Mouse (Mus musculus) c-Kit-positive CD71-positive TER-119-negative erythroid progenitor cells, embryonic 14.5 days (primary cell): ENCODE data around the gene 3110082I17Rik.
"Not testable (repeated sequence)": the region's sequence is repeated elsewhere in the genome, so short reads cannot be mapped to it uniquely, and the experiment has no call there.

Experiments used
- DNase-seq: peaks from one replicate; pipeline ENCODE4 v3.0.0-alpha.2; 2013; ENCODE audit warnings: low read depth

3110082I17Rik gene

GRCm38 (mm10) chr5:139351134-139351533, 109.2 kb downstream of the 3110082I17Rik start, which contains the start of gene Cox19:
TSS of gene Cox19 (minus strand) at chr5:139351418.
- DNase-seq, result no peak

DNA sequence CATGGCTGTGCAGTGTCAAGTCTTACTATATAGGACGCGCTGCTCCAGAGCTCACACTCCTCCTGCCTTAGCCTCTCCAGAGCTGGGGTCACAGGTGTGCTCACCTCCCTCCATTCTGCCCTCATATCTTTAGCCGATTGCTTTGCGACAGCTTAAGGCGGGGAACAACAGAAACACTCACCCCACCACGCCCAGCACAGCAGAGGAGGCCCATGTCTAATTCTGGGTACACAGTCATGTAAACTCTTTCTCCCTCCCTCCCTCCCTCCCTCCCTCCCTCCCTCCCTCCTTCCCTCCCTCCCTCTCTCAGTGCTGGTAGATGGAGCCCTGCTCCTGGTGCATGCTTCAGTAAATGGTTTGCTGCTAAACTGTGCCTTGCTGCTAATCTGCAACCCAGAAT, 110.6 kb downstream of the 3110082I17Rik start:
- peak; percentile 51 for DNase-seq

DNA sequence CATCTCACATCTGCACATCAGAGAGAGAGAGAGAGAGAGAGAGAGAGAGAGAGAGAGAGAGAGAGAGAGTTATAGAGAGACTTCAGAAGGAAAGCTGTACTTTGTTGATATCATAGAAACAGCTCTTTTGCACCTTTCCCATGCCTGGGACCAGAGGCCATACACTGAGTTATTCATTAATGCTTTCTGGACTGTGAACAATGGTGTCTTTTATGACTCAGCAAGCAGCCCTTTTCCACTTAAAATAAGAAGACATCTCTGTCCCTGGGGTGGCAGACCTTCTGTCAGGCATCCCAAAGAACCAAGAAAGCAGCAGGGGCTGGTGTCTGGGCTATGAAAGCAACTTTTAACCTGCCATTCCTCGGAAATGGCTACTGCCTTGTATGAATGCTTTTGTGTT, 113.1 kb downstream of the 3110082I17Rik start:
- DNase-seq, result no peak

DNA sequence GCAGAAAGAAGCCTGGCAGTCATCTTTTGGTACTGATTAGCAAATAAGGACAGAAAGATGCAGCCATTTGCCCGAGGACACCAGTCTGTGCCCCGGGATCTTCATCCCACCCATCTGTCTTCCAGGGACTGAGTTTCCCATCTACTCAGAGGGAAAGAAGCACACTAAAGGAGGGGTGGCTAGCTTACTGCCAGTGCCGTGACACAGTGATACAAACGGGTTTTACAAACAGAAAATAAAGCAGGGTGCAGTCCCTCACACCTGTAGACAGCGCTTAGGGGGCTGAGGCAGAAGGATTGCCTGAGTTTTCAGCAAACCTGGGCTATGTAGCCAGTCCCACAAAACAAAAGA, 115.0 kb downstream of the 3110082I17Rik start:
- no peak for DNase-seq

DNA sequence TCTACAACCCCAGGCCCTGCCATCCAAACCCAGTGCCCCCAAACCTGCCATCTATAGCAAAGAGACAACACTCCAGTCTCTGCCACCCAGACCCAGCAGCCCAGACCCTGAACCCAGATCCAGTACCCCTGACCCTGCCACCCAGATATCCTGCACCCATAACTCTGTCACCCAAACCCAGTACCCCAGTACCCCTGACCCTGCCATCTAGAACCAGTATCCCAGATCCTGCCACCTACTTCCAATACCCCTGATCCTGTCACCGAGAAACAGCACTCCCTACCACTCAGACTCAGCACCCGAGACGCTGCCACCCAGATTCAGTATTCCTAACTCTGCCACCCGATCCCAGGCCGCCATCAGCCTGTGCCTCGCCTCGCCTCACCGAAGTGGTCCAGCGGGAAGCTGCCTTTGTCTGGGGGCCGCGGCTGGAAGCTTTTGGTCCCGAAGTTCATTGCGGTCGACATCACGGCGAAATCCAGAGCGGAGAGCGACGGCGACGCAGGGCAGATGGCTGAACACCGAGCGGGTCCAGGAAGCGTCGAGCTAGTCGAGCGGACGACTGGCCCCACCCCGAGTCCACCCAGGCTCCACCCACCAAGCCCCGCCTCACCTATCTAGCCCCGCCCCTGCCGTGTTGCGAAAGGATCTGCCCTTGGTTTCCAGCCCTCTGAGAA, 115.5 kb downstream of the 3110082I17Rik start:
- DNase-seq, result peak; percentile 89

- DNase-seq, result peak; percentile 79
Measured at GRCm38 (mm10) chr5:139344021-139344686, 116.2 kb downstream of the 3110082I17Rik start.

DNA sequence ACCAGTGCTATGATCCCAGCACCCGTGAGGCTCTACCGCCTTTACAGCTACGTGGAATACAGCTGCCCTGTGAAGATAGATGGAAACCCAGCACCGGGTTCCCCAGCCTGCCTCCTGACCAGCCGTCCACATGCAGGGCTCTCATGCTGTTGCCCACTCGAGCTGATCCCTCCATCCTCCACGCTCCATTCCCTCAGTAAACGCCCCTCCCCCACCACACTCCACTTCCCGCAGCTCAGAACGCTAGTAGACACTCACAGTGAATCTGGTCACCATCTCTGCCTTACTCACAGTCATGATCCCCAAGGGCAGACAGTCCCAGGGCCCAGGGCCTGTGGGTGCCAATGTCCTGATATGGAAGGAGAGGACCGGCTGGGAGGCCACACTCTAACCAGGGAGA, 121.4 kb downstream of the 3110082I17Rik start:
- DNase-seq, result no peak

GRCm38 (mm10) chr5:139338403-139338802, 121.9 kb downstream of the 3110082I17Rik start:
- no peak for DNase-seq

GRCm38 (mm10) chr5:139337826-139338370, 122.4 kb downstream of the 3110082I17Rik start:
- no peak for DNase-seq

DNA sequence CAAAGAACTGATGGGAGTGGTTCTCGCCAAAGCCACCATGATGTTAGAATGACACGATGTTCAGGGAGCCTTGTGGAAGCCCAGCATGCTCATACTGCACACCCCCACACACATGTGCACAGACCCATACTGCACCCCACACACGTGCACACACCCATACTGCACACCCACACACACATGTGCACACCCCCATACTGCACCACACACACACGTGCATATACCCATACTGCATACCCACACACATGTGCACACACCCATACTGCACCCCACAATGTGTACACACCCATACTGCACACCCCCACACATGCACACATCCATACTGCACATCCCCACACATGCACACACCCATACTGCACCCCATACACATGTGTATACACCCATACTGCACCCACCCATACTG, 124.7 kb downstream of the 3110082I17Rik start:
- no peak for DNase-seq

- DNase-seq, result not testable (repeated sequence)
Measured at GRCm38 (mm10) chr5:139334394-139334793, 125.9 kb downstream of the 3110082I17Rik start.

DNA sequence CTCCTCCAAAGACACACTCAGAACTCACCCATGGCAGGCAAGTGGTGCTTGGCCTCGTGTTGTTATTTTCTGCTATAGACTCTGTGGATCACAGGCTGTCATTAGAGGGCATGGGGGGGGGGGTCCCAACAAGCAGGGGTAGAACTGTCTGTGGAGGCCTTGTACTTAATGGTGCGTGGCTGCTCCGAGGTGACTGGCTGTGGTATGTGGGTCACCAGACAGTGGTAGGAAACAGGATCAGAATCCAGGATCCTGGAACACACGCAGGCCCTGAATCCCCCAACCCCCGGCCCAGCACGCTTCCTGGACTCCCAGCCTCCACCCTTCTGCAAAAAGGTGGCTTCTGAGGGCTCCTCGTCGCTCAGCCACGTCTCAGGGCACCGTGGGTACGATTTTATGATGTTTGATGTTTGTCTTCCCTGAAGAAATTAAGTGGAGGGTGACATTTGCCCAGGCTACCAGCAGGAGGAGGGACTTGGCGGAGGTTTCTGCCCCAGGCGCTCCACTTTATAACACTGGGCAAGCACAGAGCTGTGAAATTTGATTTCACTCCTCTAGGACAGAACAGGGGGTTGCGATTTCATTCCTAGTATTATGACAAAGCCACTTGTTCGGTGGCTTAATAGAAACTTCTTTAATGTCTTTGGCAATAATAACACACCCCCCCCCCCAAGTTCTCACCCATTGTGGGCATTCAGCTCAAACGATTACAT, 126.9 kb downstream of the 3110082I17Rik start:
- no peak for DNase-seq

DNA sequence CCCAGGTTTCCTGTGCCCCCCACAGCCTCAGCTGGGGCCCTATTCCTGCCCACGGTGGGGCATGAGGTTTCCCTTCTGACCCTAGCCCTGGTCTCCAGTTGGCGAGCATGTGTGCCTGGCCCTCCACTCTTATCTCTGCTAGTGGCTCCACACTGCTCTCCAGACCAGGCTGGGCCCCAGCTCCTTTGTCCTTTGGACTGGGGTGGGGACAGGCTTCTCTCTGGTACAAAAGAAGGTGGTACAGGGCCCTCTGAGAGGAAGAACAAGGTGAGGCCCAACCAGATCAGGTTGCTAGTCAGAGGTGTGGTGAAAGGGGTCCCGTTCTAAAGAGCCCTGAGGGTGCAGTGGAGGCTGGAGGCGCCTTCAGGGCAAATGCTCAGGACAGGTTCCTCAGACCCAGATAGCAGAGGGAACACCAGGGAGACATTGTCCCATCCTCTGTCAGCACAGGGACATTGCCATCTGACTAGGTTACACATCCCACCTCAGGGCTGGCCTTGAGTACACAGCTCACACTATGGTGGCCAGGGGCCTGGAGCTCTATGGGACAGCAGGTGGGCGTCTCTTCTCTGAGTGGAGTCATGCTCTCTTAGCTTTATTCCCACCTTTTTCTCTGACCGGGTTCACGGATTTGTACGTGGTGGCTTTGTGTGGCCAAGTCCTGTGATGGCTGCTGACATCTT, 127.6 kb downstream of the 3110082I17Rik start:
- no peak for DNase-seq

GRCm38 (mm10) chr5:139331742-139332141, 128.6 kb downstream of the 3110082I17Rik start:
- peak; percentile 75 for DNase-seq

GRCm38 (mm10) chr5:139330766-139331165, 129.6 kb downstream of the 3110082I17Rik start:
- no peak for DNase-seq

- no peak for DNase-seq
Measured at GRCm38 (mm10) chr5:139327634-139328020, 132.7 kb downstream of the 3110082I17Rik start.

DNA sequence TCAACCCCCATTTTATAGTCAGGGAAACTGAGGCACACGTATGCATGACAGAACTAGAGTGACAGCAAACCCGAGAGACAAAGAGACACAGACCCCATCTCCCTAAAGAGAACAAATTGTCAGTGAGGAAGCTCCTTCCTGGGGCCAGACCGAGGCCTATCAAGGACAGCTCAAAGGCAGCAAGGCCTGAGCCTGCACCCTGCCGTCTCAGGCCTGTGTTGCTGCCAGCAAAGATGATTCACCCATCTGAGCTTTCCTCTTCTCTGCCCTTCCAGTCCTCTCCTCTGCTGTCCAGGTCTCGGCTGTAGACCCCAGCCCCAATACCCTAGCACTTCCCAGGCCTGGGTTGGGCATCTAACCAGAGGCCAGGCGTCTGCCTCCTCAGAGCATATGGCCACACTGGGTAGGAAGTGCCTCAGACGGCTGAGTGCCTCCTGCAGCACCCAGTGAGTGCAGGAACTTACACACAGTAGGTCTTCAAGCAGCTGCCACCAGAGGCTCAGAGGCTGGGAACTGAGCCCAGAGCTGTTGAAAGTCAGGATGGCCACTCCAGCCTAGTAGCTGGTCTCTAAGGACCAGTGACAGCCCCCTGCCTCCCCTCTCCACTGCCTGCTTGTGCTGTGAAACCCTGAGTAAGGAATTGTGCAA, 133.2 kb downstream of the 3110082I17Rik start:
- no peak for DNase-seq

DNA sequence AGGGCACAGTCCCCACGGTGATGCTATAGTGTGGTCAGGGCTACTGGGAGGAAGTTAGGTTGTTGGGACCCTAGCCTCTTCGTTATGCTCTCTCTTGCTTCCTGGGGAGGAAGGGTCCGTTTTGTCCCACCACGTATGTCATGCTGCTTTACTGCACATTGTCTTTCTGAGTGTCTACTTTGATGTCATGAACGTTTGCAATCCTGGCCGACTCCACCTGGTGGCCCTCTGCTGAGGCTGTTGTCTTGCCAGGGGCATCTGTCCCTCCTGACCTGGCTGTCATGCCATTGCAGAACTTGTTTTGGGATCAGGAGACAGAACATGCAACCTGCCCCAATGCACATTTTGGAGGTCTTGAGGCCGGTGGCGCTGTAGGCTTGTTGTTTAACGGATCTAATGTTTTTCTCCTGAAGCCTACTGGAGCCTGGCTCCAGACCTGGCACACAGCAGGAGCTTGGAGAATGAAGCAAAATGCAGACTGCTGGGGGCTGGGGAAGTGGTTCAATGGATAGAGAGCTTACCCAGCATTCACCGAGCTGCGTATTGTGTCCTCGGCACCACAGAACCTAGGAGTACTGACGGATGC, 134.1 kb downstream of the 3110082I17Rik start:
- no peak for DNase-seq

DNA sequence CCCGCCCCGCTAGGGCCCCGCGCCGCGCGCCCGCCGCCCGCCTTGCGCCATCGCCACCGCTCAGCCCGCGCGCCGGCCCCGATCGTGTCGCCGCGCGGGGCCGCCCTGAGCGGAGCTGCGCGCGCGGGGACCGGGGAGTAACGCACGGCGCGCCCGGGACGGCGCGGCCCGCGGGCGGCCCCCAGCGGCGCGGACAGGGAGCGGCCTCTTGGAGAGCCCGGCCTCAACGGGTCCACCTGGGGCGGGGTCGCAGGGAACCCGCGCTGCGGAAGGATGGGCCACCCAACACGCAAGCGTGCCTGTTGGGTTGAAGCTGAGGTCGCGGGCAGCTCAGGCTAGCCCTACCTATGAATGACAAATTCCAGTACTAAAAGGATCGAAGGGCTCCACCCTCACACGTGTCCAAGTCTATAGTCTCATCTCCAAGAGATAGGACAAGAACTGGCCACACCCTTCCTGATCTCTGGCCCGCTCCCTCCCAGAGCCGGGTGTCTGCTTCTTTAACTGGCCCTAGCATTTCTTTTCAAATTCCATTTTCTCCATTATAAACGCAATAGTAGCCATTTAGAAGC, 134.8 kb downstream of the 3110082I17Rik start, which contains the start of gene Adap1:
Adap1 (minus strand) TSS at position 228 of the 572 bp plus-strand sequence.
- DNase-seq, result peak; percentile 54

DNA sequence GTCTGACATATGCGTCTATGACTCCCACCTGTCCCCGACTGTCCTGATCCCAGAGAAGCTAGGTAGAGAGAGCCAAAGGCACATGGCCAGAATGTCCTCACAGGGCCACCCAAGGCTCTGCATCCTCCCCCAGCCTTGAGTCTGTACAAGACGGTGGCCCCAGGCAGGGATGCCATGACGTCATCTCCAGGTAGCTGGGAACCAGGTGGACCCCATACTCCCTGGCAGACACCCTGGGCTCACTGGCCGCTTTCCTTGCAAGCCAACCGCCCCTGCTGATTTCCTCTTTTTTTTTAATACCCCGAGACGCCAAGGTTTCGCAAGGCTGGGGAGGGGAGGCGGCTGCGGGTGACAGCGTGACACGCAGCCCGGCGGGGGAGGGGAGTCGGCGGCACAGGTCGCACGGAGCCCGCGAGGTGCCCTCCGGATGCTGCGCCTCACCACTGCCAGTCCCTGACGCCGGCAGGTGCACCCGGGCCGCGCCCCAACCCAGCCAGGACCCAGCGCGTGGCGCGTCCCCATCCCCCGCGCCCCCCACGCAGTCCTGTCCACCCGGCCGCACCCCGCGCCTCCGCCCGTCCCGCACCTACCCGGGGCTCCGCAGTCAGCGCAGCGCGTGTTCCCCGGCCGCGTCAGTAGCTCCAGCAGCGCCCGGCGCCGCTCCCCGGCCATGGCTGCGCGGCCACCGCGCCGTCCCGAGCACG, 135.5 kb downstream of the 3110082I17Rik start:
- DNase-seq, result no peak
